ENCODE assay signal across 7 mouse cellular contexts in genomic region chr12:24493412-24493811, GRCm38 (mm10). TPM values are rescaled to one million over a fixed set of nuclear protein-coding genes. Genes with fewer than 3 reads are reported as not detected.
DNase-seq lines count a peak whose midpoint lies in the region; ATAC-seq lines count a peak whose summit lies in the region.

No protein-coding gene starts in this region.

- no peak overlapping the region; the same call in 1 of the 2 replicates for H3K4me3 ChIP-seq in forebrain, embryonic 16.5 days (replicated peaks; ENCODE audit: low read length)
- H3K4me3 ChIP-seq in kidney, embryonic 16.5 days (ENCODE audit: low read length), result peak overlapping the region; percentile 26
- H3K4me3 ChIP-seq in midbrain, embryonic 14.5 days (replicated peaks; ENCODE audit: low read depth, low read length), result no peak overlapping the region

- no peaks in the 10 kb centered on the region for H3K36me3 ChIP-seq in forebrain, embryonic 16.5 days (ENCODE audit: control insufficient read depth, insufficient read depth)
- no peaks in the 10 kb centered on the region for H3K36me3 ChIP-seq in kidney, embryonic 16.5 days (ENCODE audit: insufficient read depth, low read length)
- no peaks in the 10 kb centered on the region for H3K36me3 ChIP-seq in midbrain, embryonic 14.5 days (ENCODE audit: control insufficient read depth, insufficient read depth, low read length)

- H3K4me2 ChIP-seq in forebrain, embryonic 16.5 days (ENCODE audit: low read length), result peak overlapping the region; percentile 26
- peak overlapping the region; percentile 37 for H3K4me2 ChIP-seq in kidney, embryonic 16.5 days (replicated peaks; ENCODE audit: low read depth, low read length)
- H3K4me2 ChIP-seq in midbrain, embryonic 14.5 days (ENCODE audit: low read length), result peak overlapping the region; percentile 33

- H3K4me1 ChIP-seq in forebrain, embryonic 16.5 days (replicated peaks; ENCODE audit: control insufficient read depth, insufficient read depth, low read length), result peaks cover 3% of the 10 kb centered on the region; the same call in 1 of the 2 replicates
- no peaks in the 10 kb centered on the region for H3K4me1 ChIP-seq in kidney, embryonic 16.5 days (ENCODE audit: insufficient read depth, low read length)
- H3K4me1 ChIP-seq in midbrain, embryonic 14.5 days (ENCODE audit: control insufficient read depth, insufficient read depth, low read length), result no peaks in the 10 kb centered on the region

- no peak for ATAC-seq in forebrain, embryonic 16.5 days
- no peak for ATAC-seq in kidney, embryonic 16.5 days (ENCODE audit: low FRiP score, low TSS enrichment)
- ATAC-seq in midbrain, embryonic 14.5 days (ENCODE audit: low FRiP score, low TSS enrichment), result no peak

- no peaks in the 10 kb centered on the region for H3K27me3 ChIP-seq in forebrain, embryonic 16.5 days (replicated peaks; ENCODE audit: control insufficient read depth, insufficient read depth, low read length)
- no peaks in the 10 kb centered on the region for H3K27me3 ChIP-seq in kidney, embryonic 16.5 days (ENCODE audit: insufficient read depth, low read length)
- no peaks in the 10 kb centered on the region for H3K27me3 ChIP-seq in midbrain, embryonic 14.5 days (ENCODE audit: control insufficient read depth, insufficient read depth, low read length)

- 0 out of 2 replicates have a peak overlapping the region, but pooled peaks have one; percentile 17 for H3K9ac ChIP-seq in forebrain, embryonic 16.5 days (replicated peaks; ENCODE audit: low read depth, low read length)
- 0 out of 2 replicates have a peak overlapping the region, but pooled peaks have one; percentile 35 for H3K9ac ChIP-seq in kidney, embryonic 16.5 days (replicated peaks; ENCODE audit: low read length)
- 0 out of 2 replicates have a peak overlapping the region, but pooled peaks have one; percentile 26 for H3K9ac ChIP-seq in midbrain, embryonic 14.5 days (replicated peaks; ENCODE audit: low read length)

- H3K9me3 ChIP-seq in forebrain, embryonic 16.5 days (ENCODE audit: control insufficient read depth, low read length), result no peaks in the 10 kb centered on the region
- H3K9me3 ChIP-seq in kidney, embryonic 16.5 days (ENCODE audit: low read length), result no peaks in the 10 kb centered on the region
- no peaks in the 10 kb centered on the region for H3K9me3 ChIP-seq in midbrain, embryonic 14.5 days (ENCODE audit: control insufficient read depth, low read length)

- DNase-seq in A20 (ENCODE audit: low read depth, low spot score), result peak; percentile 64
- peak; percentile 38 to 44 for DNase-seq in B cell, adult 2 months
- DNase-seq in midbrain, embryonic 14.5 days, result no peak
- DNase-seq in cerebellum, adult 9-11 months, result no peak
- no peak for DNase-seq in layer of hippocampus, adult 11-12 months (ENCODE audit: low spot score)

- 61% methylated on average over 30 of the region's 30 CpGs for WGBS in forebrain, embryonic 16.5 days
- 51% methylated on average over 30 of the region's 30 CpGs for WGBS in kidney, embryonic 16.5 days
- WGBS in midbrain, embryonic 14.5 days, result 64% methylated on average over 30 of the region's 30 CpGs

- no peak overlapping the region for H3K27ac ChIP-seq in forebrain, embryonic 16.5 days (ENCODE audit: low read length)
- H3K27ac ChIP-seq in kidney, embryonic 16.5 days (ENCODE audit: low read length), result no peak overlapping the region
- no peak overlapping the region for H3K27ac ChIP-seq in midbrain, embryonic 14.5 days (replicated peaks; ENCODE audit: low read depth, low read length)

RNA-seq across cellular contexts. Expression of gene Taf1b, which starts 4.7 kb away (rescaled TPM):
- polyA plus RNA-seq in forebrain, embryonic 16.5 days (2015; fragmentation: Nextera tagmentation; extraction: Ambion mirVana), result 41.9 and 46.7 TPM in 2 replicates
- 32.1 and 32.8 TPM in 2 replicates for polyA plus RNA-seq in kidney, embryonic 16.5 days (2015; fragmentation: Nextera tagmentation; extraction: Ambion mirVana)
- polyA plus RNA-seq in midbrain, embryonic 14.5 days (2014; fragmentation: Nextera tagmentation; extraction: Ambion mirVana), result 36.0 and 39.7 TPM in 2 replicates

Comparison
In these comparisons a context has a peak if more than half of its experiments do, and no peak if none do; other contexts are left out.
1. DNase-seq: peak in A20 (single experiment) and B cell, adult 2 months (2 of 2); none in midbrain, embryonic 14.5 days (single experiment), cerebellum, adult 9-11 months (single experiment) and layer of hippocampus, adult 11-12 months (single experiment).
2. Peak in every context shown above with its lines, with median percentiles within 50 percentile points of each other: H3K4me2 ChIP-seq and H3K9ac ChIP-seq.